Mouse (Mus musculus): ENCODE measurements at regions not wholly inside any gene's neighbourhood (a gene's known extent, or its start where the extent isn't known, plus 50 kb on each side); places are given as distances from the start of the nearest gene placed in this dataset.

DNA sequence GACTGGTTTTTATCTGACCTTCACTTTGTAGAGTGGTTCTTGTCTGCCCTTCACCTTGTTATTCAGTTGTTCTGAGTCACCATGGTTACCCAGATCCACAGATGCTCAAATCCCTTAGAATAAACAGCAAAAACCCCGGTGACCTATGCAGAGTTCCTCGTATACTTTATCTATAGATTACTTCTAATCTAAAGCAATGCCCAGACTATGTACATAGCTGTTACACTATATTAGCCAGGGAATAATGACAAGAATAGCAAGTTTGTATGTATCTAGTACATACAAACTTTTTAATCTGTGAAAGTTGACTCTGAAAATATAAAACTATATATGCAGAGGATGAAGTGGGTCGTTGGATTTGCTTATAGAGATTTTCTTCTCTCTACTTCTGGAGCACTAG lies 117.7 kb downstream of the Klf5 start:
- WGBS, result 85% methylated on average over 3 of the region's 3 CpGs
- no peak overlapping the region for H3K9ac ChIP-seq (ENCODE audit: low read length)
- H3K9me3 ChIP-seq (ENCODE audit: control insufficient read depth, low read length), result no peaks in the 10 kb centered on the region
- H3K4me2 ChIP-seq (ENCODE audit: low read depth, low read length, severe bottlenecking), result no peak overlapping the region
- H3K27me3 ChIP-seq (ENCODE audit: control insufficient read depth, insufficient read depth, low read length), result no peaks in the 10 kb centered on the region
- H3K4me1 ChIP-seq (replicated peaks; ENCODE audit: control insufficient read depth, insufficient read depth, low read length), result no peaks in the 10 kb centered on the region
- no peaks in the 10 kb centered on the region for H3K36me3 ChIP-seq (ENCODE audit: control insufficient read depth, insufficient read depth, low read length)
- no peak for DNase-seq (ENCODE audit: low spot score)
- no peak overlapping the region for H3K4me3 ChIP-seq (ENCODE audit: low read depth, low read length)
- no peak overlapping the region for H3K27ac ChIP-seq (ENCODE audit: low read depth, low read length)
- no peak for ATAC-seq (replicated peaks; ENCODE audit: low FRiP score)

- Histone ChIP-seq H3K36me3 (ENCODE audit: control insufficient read depth, insufficient read depth, low read length) (no peaks in the 10 kb centered on the region), H3K4me3 (ENCODE audit: low read depth, low read length) (no peak overlapping the region)
- 93% methylated on average over 5 of the region's 5 CpGs for WGBS
These were observed 120.5 kb downstream of the Klf5 start for GRCm38 (mm10) chr14:99418970-99419369.

DNA sequence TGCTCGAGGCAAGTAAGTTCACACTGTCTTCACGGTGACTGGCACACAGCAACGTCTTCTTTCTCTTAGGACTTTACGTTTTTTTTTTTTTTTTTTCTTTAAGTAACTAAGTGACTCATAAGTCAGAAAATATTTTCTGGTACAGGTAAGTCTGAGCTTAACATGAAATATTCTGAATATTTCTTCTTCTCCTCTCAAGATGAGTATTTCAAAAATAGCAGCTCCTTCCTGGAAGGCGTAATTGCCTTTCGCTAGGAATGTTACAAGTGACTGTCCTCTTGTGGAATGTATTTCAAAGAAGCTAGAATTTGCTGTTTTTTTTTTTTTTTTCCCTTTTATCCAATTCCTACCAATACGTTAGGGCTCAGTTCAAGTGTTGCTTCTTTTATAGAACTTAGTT lies 124.8 kb downstream of the Klf5 start:
- 92% methylated on average over 7 of the region's 7 CpGs for WGBS
- no peak for DNase-seq (ENCODE audit: low spot score)
- no peak overlapping the region for H3K9ac ChIP-seq (ENCODE audit: low read length)

More at GRCm38 (mm10) chr14:99418970-99419369, 120.5 kb downstream of the Klf5 start:
- Histone ChIP-seq H3K9ac (ENCODE audit: low read length) (no peak overlapping the region), H3K27me3 (ENCODE audit: control insufficient read depth, insufficient read depth, low read length) (no peaks in the 10 kb centered on the region), H3K9me3 (ENCODE audit: control insufficient read depth, low read length) (no peaks in the 10 kb centered on the region), H3K4me1 (replicated peaks; ENCODE audit: control insufficient read depth, insufficient read depth, low read length) (no peaks in the 10 kb centered on the region), H3K27ac (ENCODE audit: low read depth, low read length) (no peak overlapping the region), H3K4me2 (ENCODE audit: low read depth, low read length, severe bottlenecking) (no peak overlapping the region)
- DNase-seq (ENCODE audit: low spot score) (no peak), ATAC-seq (replicated peaks; ENCODE audit: low FRiP score) (no peak)

GRCm38 (mm10) chr14:99427049-99427448 lies 128.6 kb downstream of the Klf5 start:
- Histone ChIP-seq H3K36me3 (ENCODE audit: control insufficient read depth, insufficient read depth, low read length) (no peaks in the 10 kb centered on the region), H3K4me3 (ENCODE audit: low read depth, low read length) (no peak overlapping the region), H3K9me3 (ENCODE audit: control insufficient read depth, low read length) (no peaks in the 10 kb centered on the region), H3K27me3 (ENCODE audit: control insufficient read depth, insufficient read depth, low read length) (no peaks in the 10 kb centered on the region), H3K4me1 (replicated peaks; ENCODE audit: control insufficient read depth, insufficient read depth, low read length) (no peaks in the 10 kb centered on the region), H3K9ac (ENCODE audit: low read length) (no peak overlapping the region), H3K4me2 (ENCODE audit: low read depth, low read length, severe bottlenecking) (no peak overlapping the region), H3K27ac (ENCODE audit: low read depth, low read length) (no peak overlapping the region)
- no peak for ATAC-seq (replicated peaks; ENCODE audit: low FRiP score)
- no peak for DNase-seq (ENCODE audit: low spot score)
- 87% methylated on average over 3 of the region's 3 CpGs for WGBS

More for the DNA sequence above, 124.8 kb downstream of the Klf5 start:
- H3K36me3 ChIP-seq (ENCODE audit: control insufficient read depth, insufficient read depth, low read length), result no peaks in the 10 kb centered on the region
- ATAC-seq (replicated peaks; ENCODE audit: low FRiP score), result no peak
- no peaks in the 10 kb centered on the region for H3K27me3 ChIP-seq (ENCODE audit: control insufficient read depth, insufficient read depth, low read length)
- no peak overlapping the region for H3K4me2 ChIP-seq (ENCODE audit: low read depth, low read length, severe bottlenecking)
- H3K4me1 ChIP-seq (replicated peaks; ENCODE audit: control insufficient read depth, insufficient read depth, low read length), result no peaks in the 10 kb centered on the region
- no peaks in the 10 kb centered on the region for H3K9me3 ChIP-seq (ENCODE audit: control insufficient read depth, low read length)
- no peak overlapping the region for H3K27ac ChIP-seq (ENCODE audit: low read depth, low read length)
- H3K4me3 ChIP-seq (ENCODE audit: low read depth, low read length), result no peak overlapping the region

GRCm38 (mm10) chr14:99430323-99430722 lies 131.8 kb downstream of the Klf5 start:
- DNase-seq (ENCODE audit: low spot score) (no peak), ATAC-seq (replicated peaks; ENCODE audit: low FRiP score) (no peak)
- no peaks in the 10 kb centered on the region for H3K36me3 ChIP-seq (ENCODE audit: control insufficient read depth, insufficient read depth, low read length)
- H3K9me3 ChIP-seq (ENCODE audit: control insufficient read depth, low read length), result no peaks in the 10 kb centered on the region
- WGBS, result 95% methylated on average over 4 of the region's 4 CpGs
- no peaks in the 10 kb centered on the region for H3K27me3 ChIP-seq (ENCODE audit: control insufficient read depth, insufficient read depth, low read length)
- H3K4me3 ChIP-seq (ENCODE audit: low read depth, low read length), result no peak overlapping the region
- H3K4me1 ChIP-seq (replicated peaks; ENCODE audit: control insufficient read depth, insufficient read depth, low read length), result no peaks in the 10 kb centered on the region
- no peak overlapping the region for H3K27ac ChIP-seq (ENCODE audit: low read depth, low read length)
- H3K9ac ChIP-seq (ENCODE audit: low read length), result no peak overlapping the region
- H3K4me2 ChIP-seq (ENCODE audit: low read depth, low read length, severe bottlenecking), result no peak overlapping the region

GRCm38 (mm10) chr14:99431697-99432096 lies 133.2 kb downstream of the Klf5 start:
- Histone ChIP-seq H3K36me3 (ENCODE audit: control insufficient read depth, insufficient read depth, low read length) (no peaks in the 10 kb centered on the region), H3K9ac (ENCODE audit: low read length) (no peak overlapping the region), H3K27ac (ENCODE audit: low read depth, low read length) (no peak overlapping the region), H3K9me3 (ENCODE audit: control insufficient read depth, low read length) (no peaks in the 10 kb centered on the region), H3K27me3 (ENCODE audit: control insufficient read depth, insufficient read depth, low read length) (no peaks in the 10 kb centered on the region), H3K4me2 (ENCODE audit: low read depth, low read length, severe bottlenecking) (no peak overlapping the region), H3K4me3 (ENCODE audit: low read depth, low read length) (no peak overlapping the region), H3K4me1 (replicated peaks; ENCODE audit: control insufficient read depth, insufficient read depth, low read length) (no peaks in the 10 kb centered on the region)
- ATAC-seq (replicated peaks; ENCODE audit: low FRiP score) (no peak), DNase-seq (ENCODE audit: low spot score) (no peak)
- 90% methylated on average over 7 of the region's 7 CpGs for WGBS

- Histone ChIP-seq H3K27me3 (ENCODE audit: control insufficient read depth, insufficient read depth, low read length) (no peaks in the 10 kb centered on the region), H3K36me3 (ENCODE audit: control insufficient read depth, insufficient read depth, low read length) (no peaks in the 10 kb centered on the region), H3K4me2 (ENCODE audit: low read depth, low read length, severe bottlenecking) (no peak overlapping the region), H3K9me3 (ENCODE audit: control insufficient read depth, low read length) (no peaks in the 10 kb centered on the region), H3K4me1 (replicated peaks; ENCODE audit: control insufficient read depth, insufficient read depth, low read length) (no peaks in the 10 kb centered on the region), H3K4me3 (ENCODE audit: low read depth, low read length) (no peak overlapping the region), H3K27ac (ENCODE audit: low read depth, low read length) (no peak overlapping the region), H3K9ac (ENCODE audit: low read length) (no peak overlapping the region)
- no peak for DNase-seq (ENCODE audit: low spot score)
- WGBS, result 97% methylated on average over 1 of the region's 1 CpGs
- ATAC-seq (replicated peaks; ENCODE audit: low FRiP score), result no peak
These were observed 136.2 kb downstream of the Klf5 start for GRCm38 (mm10) chr14:99434645-99435044.

GRCm38 (mm10) chr14:99435512-99435911 lies 137.0 kb downstream of the Klf5 start:
- Histone ChIP-seq H3K9ac (ENCODE audit: low read length) (no peak overlapping the region), H3K27me3 (ENCODE audit: control insufficient read depth, insufficient read depth, low read length) (no peaks in the 10 kb centered on the region), H3K4me3 (ENCODE audit: low read depth, low read length) (no peak overlapping the region), H3K9me3 (ENCODE audit: control insufficient read depth, low read length) (no peaks in the 10 kb centered on the region), H3K36me3 (ENCODE audit: control insufficient read depth, insufficient read depth, low read length) (no peaks in the 10 kb centered on the region), H3K27ac (ENCODE audit: low read depth, low read length) (no peak overlapping the region), H3K4me2 (ENCODE audit: low read depth, low read length, severe bottlenecking) (no peak overlapping the region), H3K4me1 (replicated peaks; ENCODE audit: control insufficient read depth, insufficient read depth, low read length) (no peaks in the 10 kb centered on the region)
- 77% methylated on average over 3 of the region's 3 CpGs for WGBS
- no peak for DNase-seq (ENCODE audit: low spot score)
- no peak for ATAC-seq (replicated peaks; ENCODE audit: low FRiP score)

DNA sequence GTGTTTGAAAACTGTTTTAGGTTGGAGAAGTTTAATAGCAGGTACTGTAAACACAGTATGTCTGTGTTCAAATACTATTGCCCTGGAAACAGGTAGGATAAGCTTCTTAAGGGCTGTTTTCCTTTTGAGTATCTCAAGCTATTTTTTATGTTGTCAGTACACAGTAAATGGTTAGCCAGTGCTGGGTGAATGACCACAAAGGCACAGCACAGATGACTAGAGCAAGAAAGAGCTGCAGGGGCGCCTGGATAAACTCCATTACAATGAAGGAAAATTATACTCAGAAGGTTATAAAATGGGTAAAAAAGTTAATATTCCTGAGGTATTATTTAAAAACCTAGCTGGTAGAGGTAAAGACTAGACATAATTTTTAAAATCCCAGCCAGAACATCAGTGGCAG lies 137.6 kb downstream of the Klf5 start:
- no peaks in the 10 kb centered on the region for H3K4me1 ChIP-seq (replicated peaks; ENCODE audit: control insufficient read depth, insufficient read depth, low read length)
- no peak overlapping the region for H3K4me2 ChIP-seq (ENCODE audit: low read depth, low read length, severe bottlenecking)

More for the DNA sequence above, 137.6 kb downstream of the Klf5 start:
- DNase-seq (ENCODE audit: low spot score) (no peak), ATAC-seq (replicated peaks; ENCODE audit: low FRiP score) (no peak)
- Histone ChIP-seq H3K4me3 (ENCODE audit: low read depth, low read length) (no peak overlapping the region), H3K9ac (ENCODE audit: low read length) (no peak overlapping the region), H3K9me3 (ENCODE audit: control insufficient read depth, low read length) (no peaks in the 10 kb centered on the region), H3K27me3 (ENCODE audit: control insufficient read depth, insufficient read depth, low read length) (no peaks in the 10 kb centered on the region), H3K27ac (ENCODE audit: low read depth, low read length) (no peak overlapping the region), H3K36me3 (ENCODE audit: control insufficient read depth, insufficient read depth, low read length) (no peaks in the 10 kb centered on the region)
- WGBS, result 79% methylated on average over 1 of the region's 1 CpGs
